Comparison of ENCODE assay signal across 9 mouse cellular contexts in the genomic region with DNA sequence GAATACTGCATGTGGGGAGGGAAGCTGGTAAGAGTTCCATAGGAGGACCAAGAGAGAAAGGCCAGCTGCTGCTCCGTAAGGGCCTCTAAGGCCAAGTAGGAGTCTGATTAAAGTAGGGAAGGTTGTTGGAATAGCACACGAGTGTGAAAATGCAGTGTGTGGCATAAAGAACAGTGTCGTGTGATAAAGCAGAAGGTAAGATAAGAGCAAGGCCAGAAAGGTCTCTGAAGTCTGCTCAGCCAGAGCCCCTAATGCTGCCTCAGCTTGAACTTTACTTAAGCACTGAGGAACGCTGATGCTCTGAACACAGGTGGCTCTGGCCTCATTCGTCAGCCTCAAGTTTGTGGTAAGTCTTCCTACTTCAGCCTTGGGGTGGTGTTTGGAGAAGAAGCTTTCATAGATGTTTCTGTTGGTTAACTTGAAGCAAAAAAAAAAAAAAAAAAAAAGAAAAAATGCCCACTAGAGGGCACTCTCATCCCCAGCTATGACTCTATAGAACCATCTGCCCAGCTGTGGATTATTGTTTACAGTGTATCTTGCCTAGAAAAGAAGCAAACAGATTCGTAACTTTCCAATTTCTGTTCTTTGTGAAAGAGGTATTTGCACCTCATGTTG. TPM values are rescaled to one million over a fixed set of nuclear protein-coding genes. Genes with fewer than 3 reads are reported as not detected.
A peak's percentile ranks its signal among the peaks of the same experiment; 100 is the strongest.
DNase-seq lines count a peak whose midpoint lies in the region; TF ChIP-seq lines count a peak whose summit lies in the region.
"Had no signal": no experiment of that assay in that cellular context is flagged by ENCODE, and none has a peak within 500 bp of the region (broad histone marks: within the 10 kb centered on the region; RNA-seq: fewer than 3 reads in every experiment).

No protein-coding gene starts in this region.

- no peak for DNase-seq in left cerebral cortex, adult 2 months (ENCODE audit: extremely low spot score in 1 of 2, low spot score in 2 of 2)
- no peak for DNase-seq in left cerebral cortex, adult 11 months (ENCODE audit: low spot score)
- peak; percentile 46 for DNase-seq in R1 (ENCODE audit: low read depth, low spot score)
- DNase-seq in induced T-regulatory cell, adult 2 months (ENCODE audit: low read depth), result peak; percentile 70
- DNase-seq in retina, postnatal 7 days (ENCODE audit: low read depth, low spot score), result peak; percentile 20
- DNase-seq in layer of hippocampus, adult 11-12 months (ENCODE audit: low spot score), result no peak
- no peak for DNase-seq in ovary, postnatal 10 days (ENCODE audit: low spot score)
- DNase-seq: right cerebral cortex, adult 18-20 months had no signal

- no peak overlapping the region for H3K4me3 ChIP-seq in left cerebral cortex, adult 2 months
- H3K4me3 ChIP-seq: limb, embryonic 15.5 days had no signal

- no peak overlapping the region for H3K27ac ChIP-seq in left cerebral cortex, adult 2 months
- H3K27ac ChIP-seq: limb, embryonic 15.5 days had no signal

- intact Hi-C loops in left cerebral cortex, adult 2 months (cut with DNase I), result loop anchor here (2.0 to 5.0 kb wide), 2 partner anchors 342 to 1000 kb away; no protein-coding TSS in a partner anchor

- peak; percentile 64 for TF ChIP-seq CTCF in left cerebral cortex, adult 2 months (IDR thresholded peaks at IDR 0.05)

RNA-seq across cellular contexts. Expression of gene Leprot, which starts 9.5 kb away (rescaled TPM):
- 10 to 100 TPM; 23.5 to 26.4 TPM for total RNA-seq in left cerebral cortex, adult 2 months (2021)

Comparison
In these comparisons a context has a peak if more than half of its experiments do, and no peak if none do; other contexts are left out.
1. DNase-seq: peak in R1 (single experiment), induced T-regulatory cell, adult 2 months (single experiment) and retina, postnatal 7 days (single experiment); none in left cerebral cortex, adult 2 months (0 of 2), left cerebral cortex, adult 11 months (single experiment), layer of hippocampus, adult 11-12 months (single experiment) and ovary, postnatal 10 days (single experiment).